Mouse (Mus musculus): ENCODE measurements around the gene Tbc1d4. TPM values are rescaled to one million over a fixed set of nuclear protein-coding genes. Genes with fewer than 3 reads are reported as not detected.

The Tbc1d4 gene
- total and polyA plus RNA-seq, 3 experiments: 20.6 to 72.9 (median 71.0) TPM

- H3K79me2 ChIP-seq (replicated peaks; ENCODE audit: control insufficient read depth, extremely low read depth, insufficient read depth, poor library complexity, severe bottlenecking): no peaks in the 10 kb centered on the region
- no peak overlapping the region for H3K4me2 ChIP-seq (ENCODE audit: insufficient read depth, low read depth, poor library complexity, severe bottlenecking)
- DNase-seq (ENCODE audit: extremely low read depth): peak; percentile 63
- H3K9ac ChIP-seq (ENCODE audit: insufficient read depth, low read depth): no peak overlapping the region
- no peaks in the 10 kb centered on the region for H3K27me3 ChIP-seq (replicated peaks)
- peaks cover 7 to 86% of the 10 kb centered on the region in 2 experiments for H3K4me1 ChIP-seq (ENCODE audit: control insufficient read depth in 1 of 2, insufficient read depth in 2 of 2)
- dilution Hi-C loops (cut with MboI; ENCODE audit: extremely low pct_ligation_motif_present, extremely low pct_unique_long_range_greater_than_20kb, low sequenced_read_pairs) (no loop called here), in situ Hi-C loops (cut with MboI; ENCODE audit: low pct_ligation_motif_present, low pct_unique_long_range_greater_than_20kb, low sequenced_read_pairs) (no loop called here)
- peaks cover 0 to 40% of the 10 kb centered on the region in 2 experiments for H3K36me3 ChIP-seq (replicated peaks in 1 of 2; ENCODE audit: control insufficient read depth in 1 of 2, insufficient read depth in 1 of 2, low read length in 1 of 2)
- TF ChIP-seq BHLHE40 (IDR thresholded peaks at IDR 0.05; ENCODE audit: low read depth, low read length) (no peak), JUND (conservative IDR thresholded peaks at IDR 0.05; ENCODE audit: low read depth, low read length) (no peak), EP300 (IDR thresholded peaks at IDR 0.05; ENCODE audit: low read length) (no peak), MAFK (IDR thresholded peaks at IDR 0.05; ENCODE audit: insufficient replicate concordance, low read length) (no peak), POLR2A (IDR thresholded peaks at IDR 0.05; ENCODE audit: low read depth, low read length) (no peak), ETS1 (conservative IDR thresholded peaks at IDR 0.05; ENCODE audit: low read depth, low read length) (peak; percentile 65)
- no peak overlapping the region for H3K4me3 ChIP-seq (replicated peaks in 1 of 3; ENCODE audit: low read depth in 2 of 3, low read length in 2 of 3, poor library complexity in 1 of 3)
- H3K9me3 ChIP-seq (replicated peaks; ENCODE audit: low read length): no peaks in the 10 kb centered on the region
- peak overlapping the region; percentile 24; the same call in 1 of the 2 replicates for H3K27ac ChIP-seq (ENCODE audit: insufficient read depth, low read depth)
Measured at GRCm38 (mm10) chr14:101503168-101503961, 105.6 kb downstream of the Tbc1d4 start.

GRCm38 (mm10) chr14:101501868-101502267 is 107.1 kb downstream of the Tbc1d4 start:
- H3K4me1 ChIP-seq (ENCODE audit: control insufficient read depth in 1 of 2, insufficient read depth in 2 of 2): peaks cover 2 to 73% of the 10 kb centered on the region in 2 experiments
- H3K9me3 ChIP-seq (replicated peaks; ENCODE audit: low read length): no peaks in the 10 kb centered on the region
- no peak overlapping the region for H3K4me3 ChIP-seq (replicated peaks in 1 of 3; ENCODE audit: low read depth in 2 of 3, low read length in 2 of 3, poor library complexity in 1 of 3)
- no peak overlapping the region for H3K27ac ChIP-seq (ENCODE audit: insufficient read depth, low read depth)
- TF ChIP-seq UBTF (IDR thresholded peaks at IDR 0.05; ENCODE audit: low read depth, low read length) (no peak), ZNF384 (IDR thresholded peaks at IDR 0.05; ENCODE audit: low read depth, low read length) (peak; percentile 31; the same call in 1 of the 2 replicates), E2F4 (IDR thresholded peaks at IDR 0.05; ENCODE audit: insufficient replicate concordance, low read depth, low read length) (no peak), ETS1 (conservative IDR thresholded peaks at IDR 0.05; ENCODE audit: low read depth, low read length) (peak; percentile 66)
- no peak overlapping the region for H3K9ac ChIP-seq (ENCODE audit: insufficient read depth, low read depth)
- DNase-seq (ENCODE audit: extremely low read depth): peak; percentile 70
- dilution Hi-C loops (cut with MboI; ENCODE audit: extremely low pct_ligation_motif_present, extremely low pct_unique_long_range_greater_than_20kb, low sequenced_read_pairs) (no loop called here), in situ Hi-C loops (cut with MboI; ENCODE audit: low pct_ligation_motif_present, low pct_unique_long_range_greater_than_20kb, low sequenced_read_pairs) (no loop called here)
- H3K79me2 ChIP-seq (replicated peaks; ENCODE audit: control insufficient read depth, extremely low read depth, insufficient read depth, poor library complexity, severe bottlenecking): no peaks in the 10 kb centered on the region
- H3K4me2 ChIP-seq (ENCODE audit: insufficient read depth, low read depth, poor library complexity, severe bottlenecking): no peak overlapping the region
- no peaks in the 10 kb centered on the region for H3K27me3 ChIP-seq (replicated peaks)
- H3K36me3 ChIP-seq (replicated peaks in 1 of 2; ENCODE audit: control insufficient read depth in 1 of 2, insufficient read depth in 1 of 2, low read length in 1 of 2): peaks cover 0 to 39% of the 10 kb centered on the region in 2 experiments

- Histone ChIP-seq H3K9me3 (replicated peaks; ENCODE audit: low read length) (no peaks in the 10 kb centered on the region), H3K4me2 (ENCODE audit: insufficient read depth, low read depth, poor library complexity, severe bottlenecking) (no peak overlapping the region), H3K9ac (ENCODE audit: insufficient read depth, low read depth) (no peak overlapping the region), H3K79me2 (replicated peaks; ENCODE audit: control insufficient read depth, extremely low read depth, insufficient read depth, poor library complexity, severe bottlenecking) (no peaks in the 10 kb centered on the region), H3K4me1 (ENCODE audit: control insufficient read depth in 1 of 2, insufficient read depth in 2 of 2) (peaks cover 0 to 72% of the 10 kb centered on the region in 2 experiments; a peak in 2 of 4 replicates), H3K36me3 (replicated peaks in 1 of 2; ENCODE audit: control insufficient read depth in 1 of 2, insufficient read depth in 1 of 2, low read length in 1 of 2) (peaks cover 0 to 37% of the 10 kb centered on the region in 2 experiments), H3K27me3 (replicated peaks) (no peaks in the 10 kb centered on the region), H3K4me3 (replicated peaks in 1 of 3; ENCODE audit: low read depth in 2 of 3, low read length in 2 of 3, poor library complexity in 1 of 3) (no peak overlapping the region), H3K27ac (ENCODE audit: insufficient read depth, low read depth) (no peak overlapping the region)
- in situ Hi-C loops (cut with MboI; ENCODE audit: low pct_ligation_motif_present, low pct_unique_long_range_greater_than_20kb, low sequenced_read_pairs): no loop called here
- TF ChIP-seq POLR2A (IDR thresholded peaks at IDR 0.05; ENCODE audit: low read depth, low read length): no peak
- no peak for TF ChIP-seq RAD21 (IDR thresholded peaks at IDR 0.05; ENCODE audit: low read depth, low read length)
- no peak for TF ChIP-seq POLR2AphosphoS2 (IDR thresholded peaks at IDR 0.05; ENCODE audit: low read depth, low read length)
- TF ChIP-seq HCFC1 (IDR thresholded peaks at IDR 0.05; ENCODE audit: low read depth, low read length): no peak
- TF ChIP-seq MXI1 (IDR thresholded peaks at IDR 0.05; ENCODE audit: low read depth, low read length): no peak
- dilution Hi-C loops (cut with MboI; ENCODE audit: extremely low pct_ligation_motif_present, extremely low pct_unique_long_range_greater_than_20kb, low sequenced_read_pairs): no loop called here
- DNase-seq (ENCODE audit: extremely low read depth): no peak
Measured at GRCm38 (mm10) chr14:101501452-101501851, 107.5 kb downstream of the Tbc1d4 start.

Data from CH12.LX (cell line).